Mouse (Mus musculus) liver (tissue): ENCODE results near the gene Kpna6.
"Not testable (repeated sequence)": the region's sequence is repeated elsewhere in the genome, so short reads cannot be mapped to it uniquely, and the experiment has no call there.

Experiments
- DNase-seq: peaks from one replicate; pipeline ENCODE4 v3.0.0-alpha.2; 2020; ENCODE audit warnings: mixed read lengths

Gene Kpna6

GRCm38 (mm10) chr4:129672083-129672877, at the start of gene Kpna6:
Kpna6 (minus strand) TSS chr4:129672767.
- DNase-seq: peak; percentile 86

GRCm38 (mm10) chr4:129716310-129716709, 43.7 kb upstream of the Kpna6 start:
- DNase-seq: no peak

- no peak for DNase-seq
Measured at GRCm38 (mm10) chr4:129709486-129710129, 37.0 kb upstream of the Kpna6 start.

- no peak for DNase-seq
Measured at GRCm38 (mm10) chr4:129706750-129707149, 34.2 kb upstream of the Kpna6 start.

- peak; percentile 60 for DNase-seq
Measured at GRCm38 (mm10) chr4:129702454-129702853, 29.9 kb upstream of the Kpna6 start.

- DNase-seq: peak; percentile 86
Measured at GRCm38 (mm10) chr4:129701503-129702377, 29.2 kb upstream of the Kpna6 start.

GRCm38 (mm10) chr4:129700661-129701060, 28.1 kb upstream of the Kpna6 start:
- not testable (repeated sequence) for DNase-seq

GRCm38 (mm10) chr4:129700216-129700615, 27.6 kb upstream of the Kpna6 start:
- DNase-seq: no peak

- no peak for DNase-seq
Measured at GRCm38 (mm10) chr4:129697191-129697590, 24.6 kb upstream of the Kpna6 start.

- DNase-seq: peak; percentile 92
Measured at GRCm38 (mm10) chr4:129696158-129696985, 23.8 kb upstream of the Kpna6 start, which contains the start of gene Tmem39b. Tmem39b (minus strand) TSS chr4:129696838.

GRCm38 (mm10) chr4:129695815-129696157, 23.2 kb upstream of the Kpna6 start:
- no peak for DNase-seq

- DNase-seq: no peak
Measured at GRCm38 (mm10) chr4:129684531-129684930, 12.0 kb upstream of the Kpna6 start.

GRCm38 (mm10) chr4:129683901-129684493, 11.4 kb upstream of the Kpna6 start:
- DNase-seq: no peak

- no peak for DNase-seq
Measured at GRCm38 (mm10) chr4:129681837-129682236, 9.3 kb upstream of the Kpna6 start.

- DNase-seq: no peak
Measured at GRCm38 (mm10) chr4:129672878-129673449, 397 bp upstream of the Kpna6 start.

GRCm38 (mm10) chr4:129671491-129672082, 980 bp downstream of the Kpna6 start:
- peak; percentile 67 for DNase-seq

- DNase-seq: no peak
Measured at GRCm38 (mm10) chr4:129662255-129662813, 10.2 kb downstream of the Kpna6 start.

GRCm38 (mm10) chr4:129661584-129661983, 11.0 kb downstream of the Kpna6 start:
- no peak for DNase-seq

- DNase-seq: no peak
Measured at GRCm38 (mm10) chr4:129654770-129655169, 17.8 kb downstream of the Kpna6 start.

GRCm38 (mm10) chr4:129650359-129650758, 22.2 kb downstream of the Kpna6 start:
- no peak for DNase-seq

- DNase-seq: no peak
Measured at GRCm38 (mm10) chr4:129648656-129649055, 23.9 kb downstream of the Kpna6 start.
